Mouse (Mus musculus): ENCODE results near the gene Gm10300. TPM values are rescaled to one million over a fixed set of nuclear protein-coding genes. Genes with fewer than 3 reads are reported as not detected.

Gene Gm10300
- polyA plus RNA-seq, 1 experiment: not detected

Other genes starting within 250 kb of the Gm10300 start
- 38.9 and 39.6 TPM in 2 replicates for gene Ptpru, start 236.4 kb upstream of the Gm10300 start, polyA plus RNA-seq (2012; rRNA removed)
- 44.5 and 54.4 TPM in 2 replicates for gene Mecr, start 231.2 kb upstream of the Gm10300 start, polyA plus RNA-seq (2012; rRNA removed)
- 86.3 and 89.5 TPM in 2 replicates for gene Srsf4, start 201.1 kb upstream of the Gm10300 start, polyA plus RNA-seq (2012; rRNA removed)
- gene Tmem200b, start 152.9 kb upstream of the Gm10300 start, polyA plus RNA-seq (2012; rRNA removed): 3.4 and 5.2 TPM in 2 replicates
- gene Epb41, start 624 bp downstream of the Gm10300 start, polyA plus RNA-seq (2012; rRNA removed): 29.1 and 29.3 TPM in 2 replicates
- gene Oprd1, start 69.8 kb downstream of the Gm10300 start, polyA plus RNA-seq (2012; rRNA removed): 12.8 and 13.1 TPM in 2 replicates
- gene Ythdf2, start 137.6 kb downstream of the Gm10300 start, polyA plus RNA-seq (2012; rRNA removed): 19.0 and 21.8 TPM in 2 replicates
- 20.7 and 21.6 TPM in 2 replicates for gene Gmeb1, start 186.9 kb downstream of the Gm10300 start, polyA plus RNA-seq (2012; rRNA removed)
- gene Taf12, start 199.7 kb downstream of the Gm10300 start, polyA plus RNA-seq (2012; rRNA removed): 16.7 and 17.9 TPM in 2 replicates
- 2.8 and 3.9 TPM in 2 replicates for gene Rab42, start 228.7 kb downstream of the Gm10300 start, polyA plus RNA-seq (2012; rRNA removed)

All from frontal cortex, adult 2 months (tissue).